Mouse (Mus musculus) common myeloid progenitor, adult 5-6 weeks (primary cell): ENCODE data around the gene Ugt1a9. TPM values are rescaled to one million over a fixed set of nuclear protein-coding genes. Genes with fewer than 3 reads are reported as not detected.

Experiments
- ATAC-seq: replicated peaks from 2 replicates; pipeline ENCODE4 v1.8.0; 2016; ENCODE audit warnings: low read depth, mild to moderate bottlenecking, moderate TSS enrichment, inconsistent platforms; ENCODE audit not compliant: poor library complexity, severe bottlenecking
- total RNA-seq: library from RNA; stranded (forward); fragments of 200-1000, 187-1606 nt; gene quantifications from 2 replicates; pipeline ENCODE4 v1.2.3, GENCODE M21; 2017

The Ugt1a9 gene
- total RNA-seq, 1 experiment from 2014 or later: not detected

- no peak for ATAC-seq
Measured at GRCm38 (mm10) chr1:88232664-88233380, 162.2 kb downstream of the Ugt1a9 start.

GRCm38 (mm10) chr1:88233421-88234247 is 163.0 kb downstream of the Ugt1a9 start:
- no peak for ATAC-seq

DNA sequence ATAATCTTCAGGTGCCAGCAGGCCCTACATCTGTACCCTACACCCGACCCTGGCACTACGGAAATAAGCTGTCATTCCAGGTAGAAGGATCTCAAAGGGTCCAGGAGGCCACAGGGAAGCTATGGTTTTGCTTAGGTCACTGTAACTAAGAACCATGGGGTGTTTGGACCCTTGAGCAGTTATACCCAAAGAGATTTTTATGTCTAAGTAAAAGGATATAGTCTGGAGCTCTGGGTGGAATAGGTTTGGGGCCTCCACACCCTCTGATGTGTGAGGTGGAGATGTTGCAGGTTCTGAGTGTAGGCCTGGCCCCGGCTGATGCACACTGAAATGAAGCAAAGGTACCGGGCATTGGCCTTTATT is 163.6 kb downstream of the Ugt1a9 start:
- ATAC-seq: no peak

- no peak for ATAC-seq
Measured at GRCm38 (mm10) chr1:88234646-88235045, 164.0 kb downstream of the Ugt1a9 start.

GRCm38 (mm10) chr1:88235046-88235893 is 164.7 kb downstream of the Ugt1a9 start:
- ATAC-seq: no peak

DNA sequence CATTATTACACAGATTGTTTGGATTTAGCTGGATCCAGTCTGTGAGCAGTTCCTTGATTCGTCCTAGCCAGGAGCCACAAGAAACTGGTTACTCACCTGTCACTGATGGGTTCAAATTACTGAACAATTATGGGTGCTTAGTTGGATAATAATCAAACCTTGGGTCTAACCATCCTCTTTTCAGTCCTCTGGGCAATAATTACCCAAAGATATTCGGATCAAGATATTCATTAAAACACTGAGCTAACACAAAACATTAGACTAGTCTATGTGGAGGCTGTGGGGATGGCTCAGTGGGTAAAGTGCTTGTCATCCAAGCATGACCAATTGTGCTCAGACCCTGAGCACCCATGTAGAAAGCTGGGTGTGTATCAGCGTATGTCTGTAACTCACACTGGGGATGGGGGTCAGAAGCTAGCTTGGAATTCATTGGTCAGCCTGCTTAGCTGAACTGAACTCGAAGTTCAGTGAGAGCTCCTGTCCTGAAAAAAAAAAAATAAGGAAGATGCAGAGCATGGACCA is 165.4 kb downstream of the Ugt1a9 start:
- ATAC-seq: no peak

- ATAC-seq: no peak
Measured at GRCm38 (mm10) chr1:88237311-88237710, 166.7 kb downstream of the Ugt1a9 start.

GRCm38 (mm10) chr1:88238771-88239170 is 168.2 kb downstream of the Ugt1a9 start:
- ATAC-seq: no peak

- ATAC-seq: no peak
Measured at GRCm38 (mm10) chr1:88240072-88240471, 169.5 kb downstream of the Ugt1a9 start.

DNA sequence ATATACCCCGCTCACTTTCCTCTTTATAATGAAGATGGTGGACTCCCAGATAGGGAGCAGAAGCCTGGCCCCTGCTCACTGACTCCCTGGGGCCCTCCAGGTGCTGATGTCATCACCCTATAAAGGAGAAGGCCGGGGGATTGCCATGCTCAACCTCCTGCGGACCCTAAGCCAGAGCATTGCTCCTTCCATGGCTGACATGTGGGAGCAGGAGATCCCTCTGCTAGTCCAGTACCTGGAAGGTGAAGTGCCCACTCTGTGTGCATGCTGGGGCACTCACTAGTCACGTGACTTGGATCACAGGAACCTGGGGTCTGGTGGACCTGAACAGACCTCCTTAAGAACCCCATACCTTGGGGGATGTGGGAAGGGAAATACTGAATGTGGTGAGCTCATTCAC is 170.0 kb downstream of the Ugt1a9 start:
- ATAC-seq: no peak

DNA sequence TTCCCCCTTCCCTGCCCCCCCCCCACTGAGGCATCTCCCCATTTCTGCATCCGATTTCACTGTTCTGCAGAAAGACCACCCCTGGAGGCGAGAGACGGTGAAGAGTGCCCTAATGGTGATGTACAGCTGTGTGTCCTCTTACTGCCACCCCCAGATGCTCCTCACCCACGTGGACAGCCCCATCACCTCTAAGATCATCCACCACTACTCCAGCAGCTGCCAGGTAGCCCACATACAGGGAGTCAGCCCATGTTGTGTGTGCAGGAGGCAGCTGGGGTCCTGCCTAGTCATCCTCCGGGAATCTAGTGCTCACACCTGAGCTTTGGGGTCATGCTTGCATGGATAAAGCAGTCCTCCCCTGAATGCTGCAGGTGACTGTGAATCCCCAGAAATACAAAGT is 173.3 kb downstream of the Ugt1a9 start:
- no peak for ATAC-seq

DNA sequence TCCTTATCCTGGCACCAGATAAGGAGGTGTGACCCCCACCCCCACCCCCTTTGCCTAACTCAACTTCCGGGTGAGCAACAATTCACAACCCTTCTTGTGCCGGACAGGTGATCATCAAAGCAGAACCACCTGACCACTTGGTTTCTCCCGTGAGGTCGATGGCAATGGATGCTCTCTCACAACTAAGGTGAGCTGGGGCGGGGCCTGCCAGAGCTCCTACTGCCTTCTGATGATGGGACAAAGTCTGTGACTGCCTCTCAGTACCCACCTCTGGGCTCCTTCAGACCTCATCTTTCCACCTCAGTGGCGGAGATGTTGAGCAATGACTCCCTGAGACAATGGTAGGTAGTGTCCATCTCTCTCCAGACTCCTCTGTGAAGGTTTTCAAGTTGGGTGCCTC is 175.3 kb downstream of the Ugt1a9 start:
- no peak for ATAC-seq

GRCm38 (mm10) chr1:88246386-88246785 is 175.8 kb downstream of the Ugt1a9 start:
- ATAC-seq: no peak

- ATAC-seq: no peak
Measured at GRCm38 (mm10) chr1:88247660-88248059, 177.1 kb downstream of the Ugt1a9 start.

- ATAC-seq: peak; percentile 10; the same call in 1 of the 2 replicates
Measured at GRCm38 (mm10) chr1:88248658-88249057, 178.1 kb downstream of the Ugt1a9 start.

DNA sequence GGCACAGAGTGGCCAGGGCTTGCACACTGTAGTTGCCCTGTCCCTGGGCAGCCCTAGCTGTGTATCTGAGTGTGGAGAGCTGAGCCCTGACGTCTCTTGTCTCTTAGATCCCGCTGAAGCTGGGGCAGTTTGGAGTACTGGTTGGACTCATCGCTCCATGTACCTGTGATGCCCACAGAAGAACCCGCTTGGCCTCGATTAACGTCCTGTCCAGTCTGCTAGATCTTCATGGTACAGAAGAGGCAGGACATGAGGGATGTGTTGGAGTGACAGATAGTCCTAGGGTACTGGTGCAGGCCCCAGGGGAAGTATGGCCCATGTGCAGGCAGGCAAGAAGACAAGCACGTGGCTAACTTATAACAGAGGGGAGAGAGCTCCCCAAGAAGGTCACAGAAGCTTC is 179.0 kb downstream of the Ugt1a9 start:
- ATAC-seq: no peak

DNA sequence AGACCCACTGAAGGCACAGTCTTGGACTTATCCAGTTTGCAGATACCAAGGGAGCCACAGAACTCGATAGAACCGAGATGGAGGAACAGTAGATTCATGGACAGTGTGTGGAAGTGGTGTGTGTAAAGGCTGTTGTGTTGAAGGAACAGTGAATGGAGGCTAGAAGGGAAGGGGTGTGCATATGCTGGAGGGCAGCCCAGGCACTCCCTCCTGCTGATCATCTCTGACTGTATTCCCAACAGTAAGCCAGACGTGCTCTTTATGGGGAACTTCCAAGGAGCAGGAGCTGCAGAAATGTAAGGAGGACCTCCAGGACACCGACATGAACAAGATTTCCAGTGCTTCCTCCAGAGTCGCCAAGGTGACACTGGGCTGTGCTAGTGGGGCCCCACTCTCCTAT is 179.4 kb downstream of the Ugt1a9 start:
- ATAC-seq: no peak

GRCm38 (mm10) chr1:88253106-88253505 is 182.5 kb downstream of the Ugt1a9 start:
- ATAC-seq: 0 out of 2 replicates have a peak, but pooled peaks have one; percentile 9

- no peak for ATAC-seq
Measured at GRCm38 (mm10) chr1:88253540-88253939, 182.9 kb downstream of the Ugt1a9 start.

GRCm38 (mm10) chr1:88254793-88255465 is 184.3 kb downstream of the Ugt1a9 start:
- no peak for ATAC-seq
